Mouse (Mus musculus) cortical plate, adult 2 months (tissue): ENCODE results near the gene Zfp941.

Source experiments
- CTCF ChIP-seq: fragments of 200-500 bp; IDR thresholded peaks from 2 replicates; pipeline ENCODE4 v1.5.1; 2011; ENCODE audit warnings: mild to moderate bottlenecking, control low read depth, low read length; ENCODE audit not compliant: insufficient read depth; ENCODE audit errors: extremely low read depth
- POLR2A ChIP-seq: fragments of 200-500 bp; IDR thresholded peaks from 2 replicates; pipeline ENCODE4 v1.6.1; 2011; ENCODE audit warnings: mild to moderate bottlenecking, low read length, control low read depth; ENCODE audit not compliant: insufficient read depth; ENCODE audit errors: extremely low read depth

DNA sequence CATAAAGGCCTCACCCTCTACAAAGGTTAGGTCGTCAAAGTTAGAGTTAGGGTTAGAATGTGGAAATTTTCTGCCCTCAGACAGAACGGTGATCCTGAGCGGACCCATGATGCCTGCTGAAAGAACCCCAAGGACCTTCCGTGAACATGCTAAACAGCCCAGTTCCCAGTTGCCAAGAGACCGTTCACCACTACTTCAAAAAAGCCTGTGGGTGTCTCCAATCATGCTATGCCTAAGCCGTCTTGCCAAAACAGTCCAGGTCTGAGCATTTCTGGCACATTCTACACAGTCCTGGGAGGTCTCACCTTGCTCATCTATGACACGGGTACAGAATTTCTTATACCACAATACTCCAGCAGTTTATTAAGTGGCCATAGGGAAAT, 33.9 kb downstream of the Zfp941 start:
- TF ChIP-seq POLR2A: no peak
- TF ChIP-seq CTCF: no peak
